In genomic region chr1:165197875-165198274, GRCm38 (mm10) we compare ENCODE assay signal across 29 mouse cellular contexts. TPM values are rescaled to one million over a fixed set of nuclear protein-coding genes. Genes with fewer than 3 reads are reported as not detected.
DNase-seq lines count a peak whose midpoint lies in the region; ATAC-seq and TF ChIP-seq lines count a peak whose summit lies in the region.
"Had no signal": no experiment of that assay in that cellular context is flagged by ENCODE, and none has a peak within 500 bp of the region (broad histone marks: within the 10 kb centered on the region; RNA-seq: fewer than 3 reads in every experiment).

No protein-coding gene starts in this region.

- ATAC-seq in heart, embryonic 11.5 days (replicated peaks; ENCODE audit: insufficient number of reproducible peaks, low FRiP score, low TSS enrichment), result no peak
- no peak for ATAC-seq in heart, embryonic 15.5 days (replicated peaks; ENCODE audit: insufficient number of reproducible peaks, insufficient read depth, low FRiP score, low read depth)
- ATAC-seq: forebrain, embryonic 14.5 days; hindbrain, embryonic 16.5 days; inflammation-experienced regulatory T-cells, adult 6 months had no signal

- no peak overlapping the region for H3K4me3 ChIP-seq in heart, embryonic 11.5 days (ENCODE audit: low read depth, low read length)
- no peak overlapping the region for H3K4me3 ChIP-seq in heart, embryonic 15.5 days
- no peak overlapping the region for H3K4me3 ChIP-seq in heart, adult 2 months
- no peak overlapping the region for H3K4me3 ChIP-seq in small intestine, adult 2 months (ENCODE audit: low read depth, low read length)
- H3K4me3 ChIP-seq: embryonic facial prominence, embryonic 15.5 days; erythroblast, embryonic 14.5 days; forebrain, embryonic 10.5 days; gastrocnemius, adult 2 months; hindbrain, embryonic 12.5 days had no signal

- H3K36me3 ChIP-seq in heart, embryonic 11.5 days (ENCODE audit: control insufficient read depth, insufficient read depth, low read length), result no peaks in the 10 kb centered on the region
- H3K36me3 ChIP-seq in heart, embryonic 15.5 days, result no peaks in the 10 kb centered on the region
- H3K36me3 ChIP-seq in heart, adult 2 months (ENCODE audit: control insufficient read depth, insufficient read depth, low read length), result 0 out of 2 replicates have a peak, but pooled peaks cover 2% of the 10 kb centered on the region
- H3K36me3 ChIP-seq in small intestine, adult 2 months (ENCODE audit: control insufficient read depth, insufficient read depth, low read length), result no peaks in the 10 kb centered on the region
- H3K36me3 ChIP-seq: embryonic facial prominence, embryonic 15.5 days; forebrain, embryonic 10.5 days; hindbrain, embryonic 12.5 days had no signal

- H3K27me3 ChIP-seq in heart, embryonic 11.5 days (ENCODE audit: control insufficient read depth, insufficient read depth, low read length), result no peaks in the 10 kb centered on the region
- no peaks in the 10 kb centered on the region for H3K27me3 ChIP-seq in heart, embryonic 15.5 days
- H3K27me3 ChIP-seq in heart, adult 2 months (ENCODE audit: control insufficient read depth, insufficient read depth, low read length), result no peaks in the 10 kb centered on the region
- H3K27me3 ChIP-seq in small intestine, adult 2 months (ENCODE audit: control insufficient read depth, insufficient read depth, low read length), result no peaks in the 10 kb centered on the region
- H3K27me3 ChIP-seq: embryonic facial prominence, embryonic 15.5 days had no signal

- no peaks in the 10 kb centered on the region for H3K79me2 ChIP-seq in heart, adult 2 months (replicated peaks; ENCODE audit: control insufficient read depth, insufficient read depth, low read length)

- TF ChIP-seq POLR2A in heart, adult 2 months (IDR thresholded peaks at IDR 0.05; ENCODE audit: insufficient read depth, low read depth, low read length), result no peak
- TF ChIP-seq POLR2A in small intestine, adult 2 months (IDR thresholded peaks at IDR 0.05; ENCODE audit: low read depth, low read length), result no peak

- intact Hi-C loops in heart, adult 2 months (cut with DNase I), result no loop called here

- no peak for TF ChIP-seq CTCF in heart, adult 2 months (IDR thresholded peaks at IDR 0.05)
- TF ChIP-seq CTCF in small intestine, adult 2 months (IDR thresholded peaks at IDR 0.05; ENCODE audit: extremely low read depth, insufficient read length, insufficient replicate concordance, low read depth, low read length), result no peak

- no peak for DNase-seq in heart, adult 18-20 months
- no peak for DNase-seq in heart, adult 2 months
- DNase-seq in 416B (ENCODE audit: low read depth), result peak; percentile 44
- no peak for DNase-seq in adrenal gland, postnatal 36 days
- DNase-seq in thymus, postnatal 36 days, result no peak
- DNase-seq: adrenal gland, adult 8-10 months; cerebellum, adult 11-12 months; cerebellum, postnatal 14 days; embryo, embryonic 11 days; gastrocnemius, adult 2 months; gastrocnemius, postnatal 25 days; heart, postnatal 36 days; kidney, adult 18-20 months had no signal

- no peak overlapping the region for H3K4me2 ChIP-seq in heart, embryonic 11.5 days
- 0 out of 2 replicates have a peak overlapping the region, but pooled peaks have one; percentile 0 for H3K4me2 ChIP-seq in heart, embryonic 15.5 days
- H3K4me2 ChIP-seq: embryonic facial prominence, embryonic 15.5 days; hindbrain, embryonic 12.5 days had no signal

- H3K9ac ChIP-seq in heart, embryonic 11.5 days (ENCODE audit: low read depth, low read length), result no peak overlapping the region
- no peak overlapping the region for H3K9ac ChIP-seq in heart, embryonic 15.5 days
- H3K9ac ChIP-seq in heart, adult 2 months (ENCODE audit: low read depth, low read length), result no peak overlapping the region
- H3K9ac ChIP-seq: embryonic facial prominence, embryonic 15.5 days; hindbrain, embryonic 12.5 days had no signal

- no peaks in the 10 kb centered on the region for H3K9me3 ChIP-seq in heart, embryonic 11.5 days (replicated peaks; ENCODE audit: control insufficient read depth, low read length)
- H3K9me3 ChIP-seq in heart, embryonic 15.5 days (replicated peaks), result no peaks in the 10 kb centered on the region
- H3K9me3 ChIP-seq: embryonic facial prominence, embryonic 15.5 days; forebrain, embryonic 10.5 days; hindbrain, embryonic 12.5 days had no signal

- TF ChIP-seq EP300 in heart, adult 2 months (IDR thresholded peaks at IDR 0.05; ENCODE audit: insufficient read depth, low read depth, low read length), result no peak

- peaks cover 8% of the 10 kb centered on the region; the same call in 1 of the 2 replicates for H3K4me1 ChIP-seq in heart, embryonic 11.5 days (ENCODE audit: control insufficient read depth, insufficient read depth, low read length)
- peaks cover 6% of the 10 kb centered on the region for H3K4me1 ChIP-seq in heart, embryonic 15.5 days (replicated peaks)
- no peaks in the 10 kb centered on the region; the same call in 1 of the 2 replicates for H3K4me1 ChIP-seq in heart, adult 2 months (ENCODE audit: control insufficient read depth, insufficient read depth, low read length)
- peaks cover 27% of the 10 kb centered on the region for H3K4me1 ChIP-seq in small intestine, adult 2 months (ENCODE audit: control insufficient read depth, insufficient read depth, insufficient read length, low read length)

- 0 out of 2 replicates have a peak overlapping the region, but pooled peaks have one; percentile 54 for H3K27ac ChIP-seq in heart, embryonic 11.5 days (ENCODE audit: low read depth, low read length)
- 0 out of 2 replicates have a peak overlapping the region, but pooled peaks have one; percentile 6 for H3K27ac ChIP-seq in heart, embryonic 15.5 days
- H3K27ac ChIP-seq in heart, adult 2 months, result no peak overlapping the region
- peak overlapping the region; percentile 80 for H3K27ac ChIP-seq in small intestine, adult 2 months (ENCODE audit: insufficient read depth, low read depth, low read length)
- H3K27ac ChIP-seq: embryonic facial prominence, embryonic 15.5 days; forebrain, embryonic 10.5 days; gastrocnemius, adult 2 months; hindbrain, embryonic 12.5 days had no signal

- WGBS in heart, embryonic 11.5 days (ENCODE audit: insufficient replicate concordance), result 45% methylated on average over 3 of the region's 3 CpGs
- 54% methylated on average over 3 of the region's 3 CpGs for WGBS in heart, embryonic 15.5 days
- WGBS in heart, adult 2 months, result 31% methylated on average over 3 of the region's 3 CpGs
- WGBS in small intestine, adult 2 months, result 26% methylated on average over 3 of the region's 3 CpGs

RNA-seq across cellular contexts. Expression of gene Sft2d2, which starts 3.6 kb away (rescaled TPM):
- 21.9 and 29.3 TPM in 2 replicates for polyA plus RNA-seq in heart, embryonic 11.5 days (2014; fragmentation: Nextera tagmentation; extraction: Ambion mirVana)
- total RNA-seq in heart, adult 18-20 months (2021), result 10 to 100 TPM; 14.8 to 15.4 TPM
- polyA plus RNA-seq in heart, embryonic 15.5 days (2015; fragmentation: Nextera tagmentation; extraction: Ambion mirVana), result 17.3 and 20.6 TPM in 2 replicates
- 10 to 100 TPM; 14.1 to 14.9 TPM for total RNA-seq in heart, adult 2 months (2021)
- 19.7 and 33.9 TPM in 2 replicates for polyA plus RNA-seq in heart, adult 2 months (2012; rRNA removed)
- 44.6 and 85.4 TPM in 2 replicates for polyA plus RNA-seq in small intestine, adult 2 months (2012; rRNA removed)
- total RNA-seq in adrenal gland, postnatal 36 days (2021), result 10 to 100 TPM; 23.9 to 38.2 TPM

RNA-seq across cellular contexts. Expression of gene Tbx19, which starts 37.3 kb away (rescaled TPM):
- polyA plus RNA-seq in heart, embryonic 11.5 days (2014; fragmentation: Nextera tagmentation; extraction: Ambion mirVana), result not detected in 2 replicates
- total RNA-seq in heart, adult 18-20 months (2021), result not detected
- polyA plus RNA-seq in heart, embryonic 15.5 days (2015; fragmentation: Nextera tagmentation; extraction: Ambion mirVana), result 0.19 TPM in 1 of 2 replicates, not detected in the other
- not detected for total RNA-seq in heart, adult 2 months (2021)
- not detected in 2 replicates for polyA plus RNA-seq in heart, adult 2 months (2012; rRNA removed)
- 0.08 and 0.11 TPM in 2 replicates for polyA plus RNA-seq in small intestine, adult 2 months (2012; rRNA removed)
- total RNA-seq in adrenal gland, postnatal 36 days (2021), result under 1 TPM in 1 of 2 experiments, not detected in 1; 0.16 TPM
- total RNA-seq: adrenal gland, adult 8-10 months; adrenal gland, postnatal 4 days; common myeloid progenitor, adult 5-6 weeks; gastrocnemius, adult 2 months; gastrocnemius, postnatal 25 days; granulocyte monocyte progenitor cell, adult 5-6 weeks; heart, postnatal 36 days had no signal
- polyA plus RNA-seq: C2C12; embryonic facial prominence, embryonic 11.5 days; embryonic facial prominence, embryonic 15.5 days; forebrain, embryonic 10.5 days; hindbrain, embryonic 12.5 days; hindbrain, embryonic 16.5 days; inflammation-experienced regulatory T-cells, adult 6 months; kidney, embryonic 14.5 days had no signal

RNA-seq across cellular contexts. Expression of gene Tiprl, which starts 38.9 kb away (rescaled TPM):
- polyA plus RNA-seq in heart, embryonic 11.5 days (2014; fragmentation: Nextera tagmentation; extraction: Ambion mirVana), result 78.4 and 87.6 TPM in 2 replicates
- total RNA-seq in heart, adult 18-20 months (2021), result 10 to 100 TPM; 34.6 to 45.4 TPM
- 86.6 and 87.5 TPM in 2 replicates for polyA plus RNA-seq in heart, embryonic 15.5 days (2015; fragmentation: Nextera tagmentation; extraction: Ambion mirVana)
- total RNA-seq in heart, adult 2 months (2021), result 10 to 100 TPM; 36.1 to 37.2 TPM
- polyA plus RNA-seq in heart, adult 2 months (2012; rRNA removed), result 17.6 and 22.5 TPM in 2 replicates
- 11.3 and 19.2 TPM in 2 replicates for polyA plus RNA-seq in small intestine, adult 2 months (2012; rRNA removed)
- 10 to 100 TPM; 47.9 to 55.5 TPM for total RNA-seq in adrenal gland, postnatal 36 days (2021)
